Mouse (Mus musculus): ENCODE measurements around the gene Zcchc24.

Gene Zcchc24

GRCm38 (mm10) chr14:25664310-25664695 lies 104.5 kb downstream of the Zcchc24 start:
- no peak for DNase-seq

- no peak for DNase-seq
Observed at GRCm38 (mm10) chr14:25663649-25664309, 105.1 kb downstream of the Zcchc24 start.
